In the genomic region with DNA sequence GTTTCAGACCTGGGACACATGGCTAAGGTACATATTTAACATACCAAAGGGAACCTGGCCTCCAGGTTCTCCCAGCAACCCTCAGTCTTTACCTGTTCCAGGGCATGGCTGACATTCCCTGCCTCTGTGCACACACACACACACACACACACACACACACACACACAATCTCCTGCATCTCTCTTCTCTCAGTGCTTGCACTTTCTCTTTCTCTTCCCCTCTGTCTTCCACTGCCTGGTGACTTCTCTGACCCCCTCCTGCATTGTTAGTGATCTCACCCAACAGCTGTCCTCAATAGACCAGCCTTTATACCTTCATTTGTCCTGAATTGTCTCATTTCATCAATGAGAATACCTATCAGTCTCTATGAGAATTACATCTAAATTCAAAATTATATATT, we compare ENCODE assay signal across 23 mouse cellular contexts. TPM values are rescaled to one million over a fixed set of nuclear protein-coding genes. Genes with fewer than 3 reads are reported as not detected.
DNase-seq lines count a peak whose midpoint lies in the region; ATAC-seq lines count a peak whose summit lies in the region.
"Had no signal": no experiment of that assay in that cellular context is flagged by ENCODE, and none has a peak within 500 bp of the region (broad histone marks: within the 10 kb centered on the region; RNA-seq: fewer than 3 reads in every experiment).

No protein-coding gene starts in this region.

- no peaks in the 10 kb centered on the region for H3K9me3 ChIP-seq in heart, embryonic 11.5 days (replicated peaks; ENCODE audit: control insufficient read depth, low read length)
- H3K9me3 ChIP-seq: G1E had no signal

- H3K4me3 ChIP-seq in heart, embryonic 11.5 days (ENCODE audit: low read depth, low read length): no peak overlapping the region

- H3K9ac ChIP-seq in heart, embryonic 11.5 days (ENCODE audit: low read depth, low read length): no peak overlapping the region

- H3K36me3 ChIP-seq in splenic B cell, adult 2 months (ENCODE audit: control insufficient read depth, insufficient read depth, low read length, poor library complexity, severe bottlenecking): no peaks in the 10 kb centered on the region
- no peaks in the 10 kb centered on the region for H3K36me3 ChIP-seq in heart, embryonic 11.5 days (ENCODE audit: control insufficient read depth, insufficient read depth, low read length)
- H3K36me3 ChIP-seq: G1E had no signal

- H3K4me1 ChIP-seq in heart, embryonic 11.5 days (ENCODE audit: control insufficient read depth, insufficient read depth, low read length): no peaks in the 10 kb centered on the region

- no peak overlapping the region for H3K27ac ChIP-seq in heart, embryonic 11.5 days (ENCODE audit: low read depth, low read length)

- peak; percentile 56; the same call in 1 of the 2 replicates for ATAC-seq in neutrophil, adult 5-6 weeks (ENCODE audit: extremely low read depth, insufficient number of reproducible peaks, low FRiP score, poor library complexity, severe bottlenecking)
- ATAC-seq in heart, embryonic 11.5 days (replicated peaks; ENCODE audit: insufficient number of reproducible peaks, low FRiP score, low TSS enrichment): no peak
- ATAC-seq: activated CD4-positive, CD25-positive, alpha-beta regulatory T cell, adult 4 months; CD4-positive, CD25-positive, alpha-beta regulatory T cell, adult 4 months; Patski had no signal

- H3K27me3 ChIP-seq in splenic B cell, adult 2 months (ENCODE audit: control insufficient read depth, insufficient read depth, low read length, poor library complexity, severe bottlenecking): no peaks in the 10 kb centered on the region
- H3K27me3 ChIP-seq in heart, embryonic 11.5 days (ENCODE audit: control insufficient read depth, insufficient read depth, low read length): no peaks in the 10 kb centered on the region
- H3K27me3 ChIP-seq: CH12.LX had no signal

- DNase-seq in A20 (ENCODE audit: low read depth, low spot score): peak; percentile 8
- DNase-seq in B cell, adult 2 months: peak; percentile 30 to 37
- peak; percentile 58 for DNase-seq in splenic B cell, adult 2 months (ENCODE audit: low read depth, low spot score)
- DNase-seq in urinary bladder, adult 2 months (ENCODE audit: low spot score): no peak
- DNase-seq in urinary bladder, postnatal 4 days (ENCODE audit: low spot score in 2 of 2): no peak
- no peak for DNase-seq in kidney, postnatal 4 days
- DNase-seq: adrenal gland, adult 2 months; adrenal gland, adult 8-10 months; adrenal gland, postnatal 10 days; adrenal gland, postnatal 14 days; adrenal gland, postnatal 25 days; adrenal gland, postnatal 36 days; cerebellum, adult 11 months; cerebellum, adult 11-12 months; cerebellum, adult 18-20 months; cerebellum, adult 2 months had no signal

- no peak overlapping the region for H3K4me2 ChIP-seq in heart, embryonic 11.5 days

RNA-seq across cellular contexts. Expression of a gene that starts 35.8 kb away (rescaled TPM):
- total RNA-seq in neutrophil, adult 5-6 weeks (2017): 936 and 1,057 TPM in 2 replicates
- 87.1 and 105 TPM in 2 replicates for polyA plus RNA-seq in urinary bladder, adult 2 months (2012; rRNA removed)
- polyA plus RNA-seq in heart, embryonic 11.5 days (2014; fragmentation: Nextera tagmentation; extraction: Ambion mirVana): 12.5 and 16.5 TPM in 2 replicates

Comparison
In these comparisons a context has a peak if more than half of its experiments do, and no peak if none do; other contexts are left out.
1. DNase-seq: peak in A20 (single experiment), B cell, adult 2 months (2 of 2) and splenic B cell, adult 2 months (single experiment); none in urinary bladder, adult 2 months (single experiment), urinary bladder, postnatal 4 days (0 of 2) and kidney, postnatal 4 days (0 of 2).